Mouse (Mus musculus): ENCODE data around the gene Cdc42se1.

DNA sequence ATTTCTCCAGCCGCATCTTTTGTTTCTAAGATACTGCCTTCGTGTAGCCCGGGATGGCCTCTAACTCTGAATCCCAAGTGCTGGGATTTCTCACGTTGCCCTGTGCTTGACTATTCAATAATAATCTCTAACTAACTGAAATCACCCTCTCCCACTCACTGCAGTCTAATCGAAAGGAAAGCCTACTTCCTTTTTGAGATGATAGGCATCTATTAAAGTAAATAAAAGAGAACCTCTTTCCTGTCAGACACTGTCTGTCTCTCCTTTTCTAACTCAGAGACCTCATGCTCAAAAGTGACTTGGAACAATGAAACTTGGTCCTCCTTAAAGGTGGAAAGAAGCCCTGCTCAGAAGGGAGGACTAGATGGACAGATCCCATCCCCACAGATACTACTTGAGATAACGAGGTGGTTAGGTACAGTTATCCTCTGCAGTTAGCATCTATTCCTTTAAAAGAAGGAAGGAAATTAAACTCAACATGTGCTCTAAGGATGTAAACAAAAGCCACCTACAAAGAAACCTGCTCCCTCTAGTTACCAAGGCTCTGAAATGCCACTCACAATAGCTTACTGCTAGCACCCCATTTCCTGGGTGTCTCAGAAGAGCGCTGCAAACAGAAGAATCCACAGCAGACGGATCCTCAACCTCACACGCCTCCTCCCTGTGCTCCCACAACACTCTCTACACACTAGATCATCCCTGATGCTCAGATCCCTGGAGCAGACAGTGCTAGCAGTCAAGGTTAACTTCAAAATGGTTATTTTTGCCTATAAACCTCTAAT lies 43.5 kb upstream of the Cdc42se1 start:
- TF ChIP-seq CTCF (IDR thresholded peaks at IDR 0.05) (no peak), POLR2A (IDR thresholded peaks at IDR 0.05; ENCODE audit: insufficient read depth, low read depth, low read length) (no peak)
